Mouse (Mus musculus): Measurements from ENCODE around the gene Mtx1.

DNA sequence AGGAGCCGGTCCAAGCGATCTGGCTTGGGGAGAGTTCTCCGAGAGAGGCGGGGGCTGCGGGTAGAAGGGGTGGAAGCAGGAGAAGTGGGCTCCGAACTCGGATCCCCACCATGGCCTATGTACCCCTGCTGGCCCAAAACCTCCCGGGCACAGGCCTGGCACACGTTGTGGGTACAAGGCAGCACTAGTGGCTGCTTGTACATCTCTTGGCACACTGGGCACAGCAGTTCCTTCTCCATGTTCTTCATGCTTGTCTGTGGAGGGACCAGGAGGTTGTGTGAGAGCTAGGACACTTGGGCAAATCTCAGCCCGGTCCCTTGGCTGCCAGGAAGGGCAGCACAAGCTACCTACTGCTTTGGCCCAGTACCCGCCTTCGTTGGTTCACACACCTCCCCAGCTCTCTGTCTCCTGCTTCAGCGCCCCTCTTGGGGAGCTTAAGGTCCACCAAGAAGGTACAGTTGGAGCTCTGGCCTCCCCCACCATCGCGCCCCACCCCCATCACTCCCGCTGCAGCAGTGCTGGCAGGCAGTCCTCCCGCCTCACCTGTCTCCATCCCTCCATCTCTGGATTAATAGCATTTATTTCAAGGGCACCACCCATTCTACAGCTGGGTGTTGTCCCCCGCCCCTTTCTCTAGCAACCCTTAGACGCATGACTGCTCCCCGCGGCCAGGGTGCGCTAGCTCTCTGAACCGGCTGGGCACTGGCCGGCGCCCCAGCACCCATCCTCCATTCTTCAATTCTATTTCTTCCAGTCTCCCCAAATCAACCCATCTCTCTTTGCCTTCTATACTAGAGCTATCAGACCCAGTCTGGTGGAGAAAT is 17.5 kb upstream of the Mtx1 start:
- peak; percentile 30; the same call in 1 of the 2 replicates for TF ChIP-seq CTCF (IDR thresholded peaks at IDR 0.05; ENCODE audit: borderline replicate concordance, insufficient read depth, low read depth, low read length)
- TF ChIP-seq POLR2A (IDR thresholded peaks at IDR 0.05; ENCODE audit: borderline replicate concordance, insufficient read depth, low read length): no peak

All from cerebellum, adult 2 months (tissue).